Mouse (Mus musculus) megakaryocyte-erythroid progenitor cell, adult 5-6 weeks (primary cell): Measurements from ENCODE around the gene Serinc3. TPM values are rescaled to one million over a fixed set of nuclear protein-coding genes. Genes with fewer than 3 reads are reported as not detected.

Experiments used
- total RNA-seq, 2 experiments: library from RNA; stranded (forward) in 1 of 2; stranded (reverse) in 1 of 2; fragments of 200-1000, 215-1000 nt in 1 of 2; fragments of >200 nt in 1 of 2; fragmentation: Nextera tagmentation in 1 of 2; gene quantifications; 2 replicates each; pipeline ENCODE4 v1.2.3; 2014 to 2017

Serinc3 gene
- total RNA-seq, 2 experiments from 2014 or later, result 460 to 469 TPM

Other genes with a start within 250 kb of the Serinc3 start
- gene Jph2, start 247.1 kb downstream of the Serinc3 start, total RNA-seq (2014; fragmentation: Nextera tagmentation), result not detected in 2 replicates
- not detected in 2 replicates for gene Jph2, start 247.1 kb downstream of the Serinc3 start, total RNA-seq (2017)
- gene Oser1, start 220.4 kb downstream of the Serinc3 start, total RNA-seq (2014; fragmentation: Nextera tagmentation), result 24.6 and 25.8 TPM in 2 replicates
- gene Oser1, start 220.4 kb downstream of the Serinc3 start, total RNA-seq (2017), result 46.6 and 53.5 TPM in 2 replicates
- not detected in 2 replicates for gene Gdap1l1, start 206.7 kb downstream of the Serinc3 start, total RNA-seq (2014; fragmentation: Nextera tagmentation)
- not detected in 2 replicates for gene Gdap1l1, start 206.7 kb downstream of the Serinc3 start, total RNA-seq (2017)
- 3.3 and 6.6 TPM in 2 replicates for gene Fitm2, start 172.5 kb downstream of the Serinc3 start, total RNA-seq (2014; fragmentation: Nextera tagmentation)
- 6.2 and 8.8 TPM in 2 replicates for gene Fitm2, start 172.5 kb downstream of the Serinc3 start, total RNA-seq (2017)
- not detected in 2 replicates for gene R3hdml, start 152.8 kb downstream of the Serinc3 start, total RNA-seq (2014; fragmentation: Nextera tagmentation)
- not detected in 2 replicates for gene R3hdml, start 152.8 kb downstream of the Serinc3 start, total RNA-seq (2017)
- 0.31 TPM in 1 of 2 replicates, not detected in the other for gene Hnf4a, start 138.3 kb downstream of the Serinc3 start, total RNA-seq (2014; fragmentation: Nextera tagmentation)
- gene Hnf4a, start 138.3 kb downstream of the Serinc3 start, total RNA-seq (2017), result 0.56 and 0.84 TPM in 2 replicates
- 15.6 and 27.3 TPM in 2 replicates for gene Ttpal, start 42.8 kb downstream of the Serinc3 start, total RNA-seq (2014; fragmentation: Nextera tagmentation)
- gene Ttpal, start 42.8 kb downstream of the Serinc3 start, total RNA-seq (2017), result 9.0 and 10.9 TPM in 2 replicates
- 92.1 and 105 TPM in 2 replicates for gene Pkig, start 13.3 kb upstream of the Serinc3 start, total RNA-seq (2014; fragmentation: Nextera tagmentation)
- 38.2 and 70.3 TPM in 2 replicates for gene Pkig, start 13.3 kb upstream of the Serinc3 start, total RNA-seq (2017)
- gene Ada, start 105.1 kb upstream of the Serinc3 start, total RNA-seq (2014; fragmentation: Nextera tagmentation), result 8.0 and 10.6 TPM in 2 replicates
- 9.1 and 14.4 TPM in 2 replicates for gene Ada, start 105.1 kb upstream of the Serinc3 start, total RNA-seq (2017)
- gene Ccn5, start 175.7 kb upstream of the Serinc3 start, total RNA-seq (2014; fragmentation: Nextera tagmentation), result not detected in 2 replicates
- gene Ccn5, start 175.7 kb upstream of the Serinc3 start, total RNA-seq (2017), result not detected in 2 replicates
- not detected in 2 replicates for gene Kcnk15, start 208.5 kb upstream of the Serinc3 start, total RNA-seq (2014; fragmentation: Nextera tagmentation)
- gene Kcnk15, start 208.5 kb upstream of the Serinc3 start, total RNA-seq (2017), result not detected in 2 replicates